Mouse (Mus musculus) thymus, postnatal 36 days (tissue): Measurements from ENCODE around the gene Mt2.

Experiments used
- DNase-seq, 2 experiments: peaks; one replicate each; pipeline ENCODE4 v3.0.0; 2022; ENCODE audit warnings: mixed read lengths in 2 of 2

The Mt2 gene

DNA sequence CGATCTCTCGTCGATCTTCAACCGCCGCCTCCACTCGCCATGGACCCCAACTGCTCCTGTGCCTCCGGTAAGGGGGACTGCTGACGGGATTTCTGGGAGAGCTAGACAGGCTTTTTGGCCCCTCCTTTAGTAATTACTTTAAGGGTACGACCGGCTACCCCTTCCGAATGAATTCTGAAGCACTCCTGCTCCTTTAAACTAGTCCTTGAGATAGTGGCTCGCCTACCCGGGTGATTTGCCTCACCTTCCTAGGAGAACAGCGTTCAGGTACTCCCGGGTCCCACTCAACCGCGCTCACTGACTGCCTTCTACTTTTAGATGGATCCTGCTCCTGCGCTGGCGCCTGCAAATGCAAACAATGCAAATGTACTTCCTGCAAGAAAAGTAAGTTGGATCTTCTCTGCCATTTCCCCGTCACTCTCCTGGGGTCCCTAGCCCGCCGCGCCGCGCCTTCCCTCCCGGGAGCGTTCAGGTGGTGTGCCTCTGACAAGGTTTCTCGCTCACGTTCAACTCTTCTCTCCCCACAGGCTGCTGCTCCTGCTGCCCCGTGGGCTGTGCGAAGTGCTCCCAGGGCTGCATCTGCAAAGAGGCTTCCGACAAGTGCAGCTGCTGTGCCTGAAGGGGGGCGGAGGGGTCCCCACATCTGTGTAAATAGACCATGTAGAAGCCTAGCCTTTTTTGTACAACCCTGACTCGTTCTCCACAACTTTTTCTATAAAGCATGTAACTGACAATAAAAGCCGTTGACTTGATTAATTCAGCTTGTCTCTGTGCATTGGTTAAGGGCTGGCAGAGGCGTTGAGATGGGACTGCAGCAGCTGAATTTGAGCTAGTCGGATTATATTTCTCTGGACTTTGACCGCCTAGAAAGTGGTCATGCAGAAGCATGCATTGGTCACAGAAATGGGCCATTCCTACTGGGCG lies 607 bp downstream of the Mt2 start:
- DNase-seq: peak; percentile 28 to 40

DNA sequence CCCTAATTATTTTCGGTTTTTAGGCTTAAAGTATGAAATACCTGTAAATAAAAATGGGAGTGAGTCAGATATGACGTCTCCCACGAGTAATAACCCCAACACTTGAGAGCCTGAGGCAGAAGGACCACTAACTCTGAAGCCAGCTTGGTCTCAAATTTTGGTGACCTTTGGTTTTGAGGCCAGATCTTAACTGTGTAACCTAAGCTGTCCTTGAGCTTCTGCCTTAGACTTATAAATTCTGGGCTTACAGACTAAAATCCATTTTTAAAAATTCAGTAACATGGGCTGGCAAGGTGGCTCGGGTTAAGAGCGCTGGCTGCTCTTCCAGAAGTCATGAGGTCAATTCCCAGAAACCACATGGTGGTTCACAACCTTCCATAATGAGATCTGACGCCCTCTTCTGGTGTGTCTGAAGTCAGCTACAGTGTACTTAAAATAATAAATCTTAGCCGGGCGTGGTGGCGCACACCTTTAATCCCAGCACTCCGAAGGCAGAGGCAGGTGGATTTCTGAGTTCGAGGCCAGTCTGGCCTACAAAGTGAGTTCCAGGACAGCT lies 1.5 kb downstream of the Mt2 start:
- DNase-seq: no peak

DNA sequence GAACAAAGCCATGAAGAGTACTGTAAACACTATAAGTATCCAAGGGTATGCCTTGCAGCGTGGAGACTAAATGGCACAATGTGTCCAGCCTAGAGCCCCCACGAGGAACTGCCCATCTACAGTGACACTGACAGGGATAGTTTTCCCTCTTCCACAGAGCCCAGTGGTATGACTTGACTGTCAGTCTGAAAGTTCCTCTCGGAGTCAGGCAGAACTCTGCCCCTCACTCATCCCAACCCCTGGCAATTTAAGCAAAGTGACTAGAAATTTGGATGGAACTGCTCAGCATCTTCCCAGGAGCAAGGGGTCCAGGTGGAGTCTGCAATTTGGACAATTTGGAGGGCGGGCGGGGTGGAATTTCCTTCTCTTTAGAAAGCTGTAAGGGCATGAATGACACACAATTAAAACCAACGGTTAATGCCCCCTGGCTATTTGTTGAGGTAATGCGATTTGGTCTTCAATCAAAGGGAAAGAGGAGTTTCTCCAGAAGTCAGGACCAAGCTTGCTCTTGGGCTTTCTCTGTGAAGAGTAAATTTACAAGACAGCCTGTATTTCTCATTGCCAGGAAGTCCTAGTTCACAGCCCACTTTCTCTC lies 2.3 kb downstream of the Mt2 start:
- no peak for DNase-seq

DNA sequence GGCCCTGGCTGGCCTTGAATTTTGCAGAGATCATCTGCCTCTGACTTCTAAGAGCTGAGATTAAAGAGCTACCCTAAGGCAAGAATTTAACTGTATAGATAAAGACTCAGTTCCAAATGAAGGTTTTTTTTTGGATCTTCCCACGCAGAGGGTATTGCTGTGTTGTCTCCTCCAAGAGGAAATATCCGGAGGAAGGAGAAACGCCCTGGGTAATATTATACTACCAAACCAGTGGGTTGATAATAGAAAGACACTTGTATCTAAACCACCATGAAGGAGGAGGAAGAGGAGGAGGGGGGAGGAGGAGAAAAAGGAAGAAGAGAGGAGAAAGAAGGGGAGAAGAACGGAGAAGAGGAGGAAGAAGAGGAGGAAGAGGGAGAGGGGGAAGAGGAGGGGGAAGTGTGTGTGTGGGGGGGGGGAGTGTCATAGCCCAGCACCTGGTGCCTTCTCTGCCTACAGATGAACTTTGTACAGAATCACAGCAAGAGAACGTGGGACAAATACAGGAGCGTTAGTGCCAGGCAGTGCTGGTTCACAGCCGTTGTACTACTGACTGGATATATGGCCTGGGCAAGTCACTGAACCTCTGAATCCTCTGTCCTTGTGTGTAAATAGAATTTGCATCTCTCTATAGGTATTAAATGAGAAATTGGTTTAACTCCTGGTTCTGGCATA lies 5.4 kb downstream of the Mt2 start:
- no peak for DNase-seq

DNA sequence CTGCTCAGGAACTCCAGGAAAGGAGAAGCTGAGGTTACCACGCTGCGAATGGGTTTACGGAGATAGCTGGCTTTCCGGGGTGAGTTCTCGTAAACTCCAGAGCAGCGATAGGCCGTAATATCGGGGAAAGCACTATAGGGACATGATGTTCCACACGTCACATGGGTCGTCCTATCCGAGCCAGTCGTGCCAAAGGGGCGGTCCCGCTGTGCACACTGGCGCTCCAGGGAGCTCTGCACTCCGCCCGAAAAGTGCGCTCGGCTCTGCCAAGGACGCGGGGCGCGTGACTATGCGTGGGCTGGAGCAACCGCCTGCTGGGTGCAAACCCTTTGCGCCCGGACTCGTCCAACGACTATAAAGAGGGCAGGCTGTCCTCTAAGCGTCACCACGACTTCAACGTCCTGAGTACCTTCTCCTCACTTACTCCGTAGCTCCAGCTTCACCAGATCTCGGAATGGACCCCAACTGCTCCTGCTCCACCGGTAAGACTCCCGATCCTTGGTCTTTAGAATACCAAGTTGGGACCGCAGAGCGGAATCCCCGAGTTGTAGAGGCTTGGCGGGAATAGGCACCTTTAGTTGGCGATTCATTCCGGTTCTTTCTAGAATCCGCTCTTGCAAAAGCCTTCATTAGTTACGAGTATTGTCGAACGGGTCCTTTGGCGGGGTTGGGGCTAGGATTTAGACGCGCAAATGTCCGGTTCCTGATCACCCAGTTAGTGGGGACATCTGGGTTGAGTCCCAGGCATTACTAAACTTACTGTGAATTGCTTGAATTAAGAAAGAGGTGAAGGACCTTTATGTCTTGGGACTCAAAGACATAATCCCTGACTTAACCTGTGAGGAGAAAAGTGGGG lies 6.6 kb downstream of the Mt2 start, which contains the start of gene Mt1:
Mt1 (plus strand) TSS at position 226 of the 856 bp plus-strand sequence.
- peak in 1 of 2 experiments; percentile 24 for DNase-seq

DNA sequence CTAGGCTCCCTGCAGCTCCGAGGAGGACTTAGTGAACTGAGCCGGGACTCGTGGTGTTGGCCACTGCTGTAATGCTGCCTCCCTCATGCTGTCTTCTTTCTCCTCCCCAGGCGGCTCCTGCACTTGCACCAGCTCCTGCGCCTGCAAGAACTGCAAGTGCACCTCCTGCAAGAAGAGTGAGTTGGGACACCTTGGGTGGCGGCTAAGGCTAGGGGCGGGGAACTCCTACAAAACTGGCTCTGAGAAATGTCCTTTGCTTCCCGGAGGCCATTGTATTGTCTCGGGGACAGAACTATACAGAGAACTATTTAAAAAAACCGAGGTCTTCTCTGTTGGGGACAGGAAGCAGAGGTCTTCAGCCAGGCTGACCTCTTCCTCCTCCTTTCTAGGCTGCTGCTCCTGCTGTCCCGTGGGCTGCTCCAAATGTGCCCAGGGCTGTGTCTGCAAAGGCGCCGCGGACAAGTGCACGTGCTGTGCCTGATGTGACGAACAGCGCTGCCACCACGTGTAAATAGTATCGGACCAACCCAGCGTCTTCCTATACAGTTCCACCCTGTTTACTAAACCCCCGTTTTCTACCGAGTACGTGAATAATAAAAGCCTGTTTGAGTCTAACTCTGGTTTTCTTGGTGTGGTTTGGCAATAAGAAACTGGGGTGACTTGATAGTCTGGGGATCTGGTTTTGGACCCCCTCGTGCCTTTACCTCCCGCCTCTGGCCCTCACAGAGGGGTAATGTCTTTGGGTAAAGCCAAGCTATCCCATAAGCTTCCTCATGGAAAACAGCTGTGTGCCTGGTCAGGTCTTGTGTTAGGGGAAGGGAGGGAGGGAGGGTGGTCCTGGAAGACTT lies 7.5 kb downstream of the Mt2 start:
- no peak for DNase-seq

DNA sequence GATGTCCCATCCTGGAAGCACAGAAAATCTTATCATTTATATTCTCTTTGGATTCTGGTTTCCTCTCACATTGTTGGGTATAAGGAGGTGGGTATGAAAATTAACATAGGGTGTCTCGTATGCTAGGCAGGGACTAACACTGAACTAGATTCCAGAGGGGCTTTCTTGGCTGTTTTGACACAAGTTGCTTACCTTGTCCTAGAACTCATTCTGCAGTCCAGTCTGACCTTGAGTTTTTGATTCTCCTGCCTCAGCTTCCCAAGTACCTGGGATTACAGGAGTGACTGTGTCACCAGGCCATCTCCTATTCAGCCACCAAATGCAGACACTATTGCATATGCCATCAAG lies 8.1 kb downstream of the Mt2 start:
- DNase-seq: no peak

DNA sequence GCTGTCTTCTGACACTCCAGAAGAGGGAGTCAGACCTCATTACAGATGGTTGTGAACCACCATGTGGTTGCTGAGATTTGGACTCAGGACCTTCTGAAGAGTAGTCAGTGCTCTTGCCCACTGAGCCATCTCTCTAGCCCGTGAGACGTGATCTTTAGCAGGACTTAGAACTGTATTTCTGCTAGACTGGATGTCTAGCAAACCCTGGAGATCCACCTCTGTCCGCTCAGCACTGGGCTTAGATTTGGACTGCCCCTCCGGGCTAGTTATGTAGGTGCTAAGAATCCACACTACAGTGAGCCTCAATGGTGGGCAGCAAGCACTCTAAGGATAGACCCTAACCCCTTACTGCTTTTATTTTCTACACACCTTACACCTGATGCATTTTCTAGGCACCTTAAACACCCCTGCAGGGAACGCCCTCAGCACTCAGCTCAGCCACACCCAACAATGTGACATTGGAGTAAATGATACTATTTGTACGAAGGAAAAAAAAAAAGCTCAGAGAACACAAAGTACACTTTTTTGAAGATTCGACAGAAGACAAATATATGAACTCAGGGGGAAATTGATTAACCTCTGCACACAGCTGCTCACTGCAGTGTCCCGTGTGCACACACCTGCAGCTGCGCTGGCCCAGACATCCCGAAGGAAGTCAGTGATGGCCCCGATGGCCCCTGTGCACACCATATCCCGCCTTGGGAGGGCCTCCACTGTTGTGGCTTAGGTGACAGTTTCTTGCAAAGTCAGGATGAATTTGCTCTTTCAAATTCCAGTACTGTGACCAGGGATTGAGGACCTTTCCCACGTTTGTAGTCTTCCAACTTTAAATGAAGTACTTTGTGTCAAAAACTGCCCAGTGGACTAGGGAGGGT lies 9.8 kb downstream of the Mt2 start:
- DNase-seq: no peak

DNA sequence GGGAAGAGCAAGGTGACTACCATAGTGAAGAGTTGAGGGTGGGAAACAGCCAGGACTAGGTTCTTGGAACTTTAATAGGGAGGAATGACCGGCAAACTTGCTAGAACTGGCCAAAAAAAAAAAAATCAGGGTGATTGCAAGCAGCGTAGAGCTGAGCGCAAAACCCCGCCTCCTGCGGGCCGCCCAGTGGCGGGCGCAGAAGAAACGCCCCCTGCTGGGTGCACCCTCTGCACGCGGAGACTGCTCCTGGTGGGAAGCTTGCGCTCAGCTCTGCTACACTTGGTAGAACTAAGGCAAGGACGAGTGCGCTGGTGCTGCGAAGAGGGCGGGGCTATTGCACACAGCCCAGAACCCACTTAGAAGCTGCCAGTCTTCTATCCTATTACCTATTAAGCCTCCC lies 10.7 kb downstream of the Mt2 start:
- peak; percentile 63 to 64 for DNase-seq

DNA sequence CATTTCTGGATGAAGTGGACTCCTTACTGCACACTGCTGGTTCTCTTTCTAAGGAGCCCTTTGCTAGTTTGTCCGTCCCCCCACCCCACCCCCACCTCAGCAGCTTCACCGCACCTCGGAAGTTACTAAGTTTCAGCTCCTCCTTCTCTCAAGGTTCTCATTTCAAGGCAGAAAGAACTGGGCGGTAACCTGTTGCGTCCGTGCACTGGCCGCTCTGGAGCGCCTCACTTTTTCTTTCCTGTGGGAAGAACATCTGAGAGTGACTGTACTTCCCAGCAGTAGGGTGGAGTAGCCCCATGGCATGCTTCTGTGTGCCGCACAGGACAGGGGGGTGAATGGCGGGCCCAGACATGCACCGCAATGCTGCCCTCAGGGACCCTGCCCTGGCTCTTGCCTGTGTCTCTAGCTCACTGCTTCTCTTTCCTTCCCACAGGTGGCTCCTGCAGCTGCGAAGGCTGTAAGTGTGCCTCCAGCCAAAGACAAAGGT lies 11.9 kb downstream of the Mt2 start:
- DNase-seq: no peak

DNA sequence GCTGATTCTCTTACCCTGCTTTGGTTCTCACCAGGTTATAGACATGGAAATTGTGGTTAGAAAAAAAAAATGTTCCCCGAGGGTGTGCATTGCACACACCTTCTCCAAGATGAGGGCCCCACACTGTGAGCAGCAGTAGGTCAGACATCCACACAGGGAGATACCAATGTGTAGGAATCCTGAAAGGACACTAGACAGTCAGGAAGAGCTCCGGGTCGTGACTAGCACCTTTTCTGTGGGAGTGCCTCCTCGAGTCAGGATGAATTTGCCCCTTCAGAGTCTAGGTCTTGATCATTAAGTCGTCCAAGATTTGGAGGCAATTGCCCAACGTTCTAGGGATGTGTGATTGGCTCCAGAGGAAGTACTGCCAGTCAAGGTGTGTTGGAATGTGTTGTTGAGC lies 13.3 kb downstream of the Mt2 start:
- no peak for DNase-seq

DNA sequence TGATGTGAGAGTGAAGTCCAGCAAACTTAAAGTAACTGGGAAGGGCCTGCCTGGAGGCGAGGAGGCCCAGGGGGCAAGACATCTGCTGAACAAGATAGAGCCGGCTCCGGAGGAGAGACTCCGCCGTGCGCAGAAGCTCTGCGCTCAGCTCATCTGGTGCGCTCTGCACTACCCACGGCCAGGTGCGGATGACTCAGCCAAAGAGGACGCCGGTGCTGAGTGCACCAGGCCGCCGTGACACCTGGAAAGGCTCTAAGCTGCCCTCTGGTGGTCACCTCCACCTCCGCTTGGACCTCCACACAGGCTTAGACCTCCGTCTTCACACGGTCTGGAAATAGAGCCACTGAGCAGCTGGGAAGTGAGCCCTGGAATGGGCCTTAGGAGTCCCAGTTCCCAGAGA lies 14.1 kb downstream of the Mt2 start:
- DNase-seq: peak; percentile 73 to 80

DNA sequence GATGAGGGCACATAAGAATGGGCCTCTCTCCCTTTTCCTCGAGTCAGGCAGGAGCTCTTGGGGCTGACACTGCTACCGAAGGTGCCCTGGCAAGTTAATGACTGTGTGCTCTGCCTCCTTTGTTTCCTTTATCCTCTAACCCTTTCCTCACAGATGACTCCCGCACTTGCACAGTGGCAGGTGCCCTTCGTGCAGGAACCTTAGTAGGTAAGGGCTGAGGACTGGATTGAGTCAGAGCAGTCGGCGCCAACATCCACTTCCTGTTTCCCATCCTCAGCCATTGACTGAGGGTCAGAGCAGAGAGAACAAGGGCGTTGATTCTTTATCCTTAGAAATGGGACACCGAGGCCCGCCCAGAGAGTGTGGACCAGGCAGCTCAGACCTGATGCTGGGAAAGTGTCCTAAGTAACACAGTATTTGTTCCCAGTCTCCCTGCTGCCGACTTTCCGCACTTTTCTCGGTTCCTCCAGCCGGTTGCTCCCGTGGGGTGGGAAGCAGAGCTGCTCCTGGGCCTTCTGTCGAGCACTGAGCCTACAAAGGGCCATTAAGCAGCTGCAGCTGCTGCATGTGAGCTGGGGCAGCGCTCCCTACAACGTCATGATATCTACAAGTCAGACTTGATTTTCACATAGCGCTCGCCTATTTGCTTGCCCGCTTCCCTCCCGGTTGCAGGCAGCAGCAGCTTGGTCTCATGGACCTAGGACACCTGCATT lies 15.0 kb downstream of the Mt2 start:
- no peak for DNase-seq

DNA sequence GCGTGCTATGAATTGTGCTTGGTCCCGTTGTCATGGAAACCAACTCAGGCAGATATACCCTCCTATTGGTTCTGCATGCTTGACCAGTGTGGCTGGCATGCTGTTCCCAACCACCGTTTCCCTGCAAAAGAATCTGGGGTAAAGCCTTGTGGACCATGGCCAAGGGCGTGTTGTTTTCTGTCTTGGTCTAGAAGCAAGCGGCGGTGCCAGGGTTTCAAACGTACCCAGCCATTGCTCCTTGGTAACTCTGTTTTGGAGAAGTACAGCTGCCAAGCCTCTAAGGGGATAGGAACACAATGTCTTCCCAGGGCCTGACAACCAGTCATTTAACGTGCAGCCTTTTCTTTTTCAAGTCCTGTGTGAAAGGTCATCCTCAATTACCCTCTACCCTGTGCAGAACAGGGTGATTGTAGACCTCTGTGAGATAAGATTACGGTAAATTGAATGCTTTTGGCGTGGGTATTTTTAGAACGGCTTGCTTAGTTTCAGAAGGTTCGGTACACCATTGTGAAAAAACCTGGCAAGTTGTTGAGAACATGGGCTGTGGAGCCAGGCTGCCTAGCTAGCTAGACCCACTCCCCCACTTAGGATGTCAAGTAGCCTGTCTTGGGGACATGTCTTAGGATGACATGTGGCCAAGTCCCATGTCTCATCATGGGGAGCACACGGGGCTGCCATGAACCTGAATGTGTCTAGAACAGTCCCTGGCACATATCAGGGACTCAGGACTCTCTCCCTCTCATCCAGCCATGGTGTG lies 17.0 kb downstream of the Mt2 start:
- DNase-seq: no peak

DNA sequence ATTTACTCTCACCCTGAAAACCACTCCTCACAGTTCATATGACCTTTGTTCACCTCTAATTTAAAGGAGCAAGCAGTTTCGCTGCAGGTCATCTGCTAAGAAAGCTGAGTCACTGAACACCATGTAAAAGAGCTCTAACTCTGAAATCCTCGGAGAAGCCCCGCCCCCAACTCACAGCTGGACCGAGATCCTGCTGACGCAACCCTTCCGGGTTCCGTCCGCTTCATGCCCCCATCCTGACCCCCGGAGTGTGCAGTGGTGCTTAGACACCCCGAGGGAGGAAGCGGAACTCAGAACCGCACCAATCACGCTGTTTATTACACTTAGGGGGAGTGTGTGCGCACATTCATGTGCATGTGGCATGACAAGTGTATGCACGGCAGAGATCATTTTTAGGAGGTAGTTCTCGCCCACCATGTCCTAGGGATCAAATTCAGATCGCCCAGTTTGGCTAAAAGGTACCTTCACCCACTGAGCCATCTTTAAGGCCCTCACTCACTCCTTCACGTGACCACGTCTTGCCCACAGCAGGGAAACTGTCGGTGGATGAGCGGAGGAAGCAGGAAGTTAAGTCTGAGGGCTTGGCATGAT lies 18.7 kb downstream of the Mt2 start:
- DNase-seq: peak; percentile 70 to 82

DNA sequence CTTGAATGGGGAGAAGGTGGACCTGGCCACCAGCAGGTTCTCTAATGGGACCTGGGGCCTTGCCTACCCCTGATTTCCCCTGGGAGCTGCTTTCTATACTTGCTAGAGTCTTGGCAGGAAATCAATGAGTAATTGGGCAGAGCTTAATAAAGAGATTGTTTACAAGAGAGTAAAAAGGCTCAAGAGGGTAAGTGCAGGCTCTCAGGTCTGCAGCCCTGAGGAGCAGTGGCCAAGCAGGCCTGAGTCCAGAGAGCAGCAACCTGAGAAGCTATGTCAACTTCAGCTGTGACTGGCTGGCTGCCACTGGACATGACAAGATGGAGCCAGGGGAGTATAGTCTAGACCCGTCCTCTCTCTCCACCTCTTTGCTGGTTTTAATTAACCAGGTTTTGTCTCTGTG lies 20.5 kb downstream of the Mt2 start:
- DNase-seq: no peak

DNA sequence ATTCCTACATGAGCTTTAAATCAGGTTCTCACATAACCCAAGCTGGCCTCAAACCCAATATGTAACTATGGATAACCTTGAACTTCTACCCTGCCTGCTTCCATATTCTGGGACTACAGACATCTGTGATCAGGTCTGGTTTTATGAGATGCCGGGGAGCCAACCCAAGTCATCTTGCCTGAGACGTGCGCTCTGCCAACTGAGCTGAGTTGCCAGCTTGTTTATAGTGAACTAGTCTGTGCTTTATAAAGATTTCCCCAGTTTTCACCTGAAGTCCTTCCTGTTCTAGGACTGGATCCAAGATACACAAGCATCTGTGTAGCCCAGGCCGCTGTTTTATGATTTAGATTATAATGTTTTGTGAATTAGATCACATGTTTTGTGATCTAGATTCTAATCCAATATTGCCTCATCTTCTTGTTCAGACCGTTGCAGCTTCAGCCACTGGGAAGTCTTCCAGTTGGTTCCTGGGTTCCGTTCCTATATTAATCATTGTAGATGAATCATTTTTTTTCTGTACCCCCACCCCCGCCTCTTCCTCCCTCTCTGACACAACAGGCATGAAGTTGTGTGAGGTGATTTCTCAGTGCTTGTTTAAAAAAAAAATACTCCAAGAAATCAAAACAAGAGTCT lies 22.2 kb downstream of the Mt2 start:
- DNase-seq: no peak
